Mouse (Mus musculus): ENCODE data around the gene Txlnb.

- TF ChIP-seq CTCF (IDR thresholded peaks at IDR 0.05; ENCODE audit: low read depth), result no peak
- no peak for TF ChIP-seq EP300 (IDR thresholded peaks at IDR 0.05; ENCODE audit: low read depth)
Observed at GRCm38 (mm10) chr10:17796846-17797631, 1.0 kb downstream of the Txlnb start.
